ENCODE assay signal across 15 mouse cellular contexts in the genomic region with DNA sequence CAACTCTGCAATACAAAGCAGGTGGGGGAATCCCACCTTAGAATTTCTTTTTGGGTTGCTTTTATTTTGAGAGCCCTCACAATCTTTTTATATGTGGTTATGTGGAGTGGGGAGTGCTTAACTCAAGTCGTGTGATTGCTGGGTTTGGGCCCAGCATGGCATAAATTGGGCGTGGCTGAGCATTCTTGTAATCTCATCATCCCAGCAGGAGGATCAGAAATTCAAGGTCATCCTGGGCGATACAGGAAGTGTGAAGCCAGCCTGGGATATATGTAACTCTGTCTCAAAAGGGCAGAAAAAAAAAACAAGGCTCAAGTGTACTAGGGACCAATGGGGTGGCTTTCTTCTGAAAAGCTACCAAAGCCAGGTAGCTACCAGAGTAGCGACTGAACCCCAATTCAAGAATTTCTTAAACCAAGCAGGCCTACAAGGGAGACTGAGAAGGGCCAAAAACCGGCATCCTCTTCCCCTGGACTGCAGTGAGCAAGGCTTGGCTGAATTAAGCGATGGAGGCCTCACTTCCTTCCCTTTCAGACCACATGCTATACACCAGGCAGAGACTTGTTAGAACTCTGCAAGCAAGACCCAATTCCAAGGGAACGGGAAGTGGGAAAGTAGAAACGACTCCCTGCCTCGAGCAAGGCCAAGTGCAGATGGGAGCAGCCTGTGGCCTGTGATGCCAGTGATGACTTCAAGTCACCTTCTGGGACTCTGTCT. TPM values are rescaled to one million over a fixed set of nuclear protein-coding genes. Genes with fewer than 3 reads are reported as not detected.
A peak's percentile ranks its signal among the peaks of the same experiment; 100 is the strongest.
DNase-seq lines count a peak whose midpoint lies in the region; ATAC-seq and TF ChIP-seq lines count a peak whose summit lies in the region.
"Had no signal": no experiment of that assay in that cellular context is flagged by ENCODE, and none has a peak within 500 bp of the region (broad histone marks: within the 10 kb centered on the region; RNA-seq: fewer than 3 reads in every experiment).

No protein-coding gene starts in this region.

- H3K27ac ChIP-seq in limb, embryonic 11.5 days (replicated peaks; ENCODE audit: low read depth, low read length): no peak overlapping the region
- H3K27ac ChIP-seq in limb, embryonic 10.5 days: no peak overlapping the region
- peak overlapping the region; percentile 88 for H3K27ac ChIP-seq in bone marrow macrophage, adult 2 months (ENCODE audit: insufficient read depth, low read depth, low read length)
- no peak overlapping the region for H3K27ac ChIP-seq in liver, adult 2 months (replicated peaks; ENCODE audit: insufficient read depth, low read depth, low read length)
- no peak overlapping the region for H3K27ac ChIP-seq in thymus, adult 2 months (ENCODE audit: control insufficient read depth, insufficient read depth, low read length)
- H3K27ac ChIP-seq: kidney, postnatal 0 days; lung, embryonic 15.5 days had no signal

- no peak for TF ChIP-seq CTCF in bone marrow macrophage, adult 2 months (IDR thresholded peaks at IDR 0.05; ENCODE audit: low read depth, low read length)
- no peak for TF ChIP-seq CTCF in liver, adult 2 months (IDR thresholded peaks at IDR 0.05; ENCODE audit: low read depth, low read length)
- no peak for TF ChIP-seq CTCF in thymus, adult 2 months (IDR thresholded peaks at IDR 0.05; ENCODE audit: borderline replicate concordance, control insufficient read depth, extremely low read depth, insufficient read depth, low read length, poor library complexity)

- DNase-seq in limb, embryonic 11.5 days (ENCODE audit: low spot score): no peak
- no peak for DNase-seq in limb, embryonic 10.5 days (ENCODE audit: low spot score)
- DNase-seq in liver, adult 2 months (ENCODE audit: extremely low read depth, low read depth, low spot score): peak; percentile 20
- no peak for DNase-seq in thymus, adult 2 months
- no peak for DNase-seq in gastrocnemius, postnatal 10 days
- no peak for DNase-seq in adrenal gland, postnatal 36 days
- DNase-seq: cerebellum, adult 2 months; heart, postnatal 10 days; right cerebral cortex, postnatal 25 days had no signal

- H3K9ac ChIP-seq in limb, embryonic 11.5 days (ENCODE audit: low read length): no peak overlapping the region
- no peak overlapping the region for H3K9ac ChIP-seq in liver, adult 2 months (ENCODE audit: low read depth, low read length)
- H3K9ac ChIP-seq: lung, embryonic 15.5 days had no signal

- TF ChIP-seq POLR2A in bone marrow macrophage, adult 2 months (IDR thresholded peaks at IDR 0.05; ENCODE audit: borderline replicate concordance, low read depth, low read length): no peak
- TF ChIP-seq POLR2A in liver, adult 2 months (IDR thresholded peaks at IDR 0.05; ENCODE audit: extremely low read depth, insufficient read depth, low read length): no peak
- no peak for TF ChIP-seq POLR2A in thymus, adult 2 months (IDR thresholded peaks at IDR 0.05; ENCODE audit: control insufficient read depth, extremely low read depth, insufficient read depth, low read length, poor library complexity)

- peaks cover 2% of the 10 kb centered on the region; the same call in 1 of the 2 replicates for H3K36me3 ChIP-seq in limb, embryonic 11.5 days (ENCODE audit: control insufficient read depth, insufficient read depth, low read length)
- H3K36me3 ChIP-seq in limb, embryonic 10.5 days: peaks cover 29% of the 10 kb centered on the region
- peaks cover 18% of the 10 kb centered on the region; the same call in 1 of the 2 replicates for H3K36me3 ChIP-seq in liver, adult 2 months (ENCODE audit: control insufficient read depth, insufficient read depth, low read length)
- peaks cover 97% of the 10 kb centered on the region for H3K36me3 ChIP-seq in megakaryocyte, embryonic 14.5 days (replicated peaks; ENCODE audit: low read length)
- H3K36me3 ChIP-seq in thymus, adult 2 months (ENCODE audit: control insufficient read depth, insufficient read depth, low read length): peaks cover 32% of the 10 kb centered on the region

- H3K4me2 ChIP-seq in limb, embryonic 11.5 days (ENCODE audit: low read depth, severe bottlenecking): peak overlapping the region; percentile 1; the same call in 1 of the 2 replicates
- H3K4me2 ChIP-seq: lung, embryonic 15.5 days; midbrain, embryonic 11.5 days had no signal

- no peaks in the 10 kb centered on the region; the same call in 1 of the 2 replicates for H3K79me2 ChIP-seq in liver, adult 2 months (ENCODE audit: control insufficient read depth, insufficient read depth, low read length)

- 74% methylated on average over 9 of the region's 9 CpGs for WGBS in limb, embryonic 11.5 days
- 78% methylated on average over 9 of the region's 9 CpGs for WGBS in limb, embryonic 10.5 days
- WGBS in liver, adult 2 months: 69% methylated on average over 9 of the region's 9 CpGs
- 45% methylated on average over 9 of the region's 9 CpGs for WGBS in thymus, adult 2 months

- H3K27me3 ChIP-seq in limb, embryonic 11.5 days (ENCODE audit: control insufficient read depth, insufficient read depth, low read length): no peaks in the 10 kb centered on the region
- no peaks in the 10 kb centered on the region for H3K27me3 ChIP-seq in limb, embryonic 10.5 days (ENCODE audit: low read depth, poor library complexity, severe bottlenecking)
- H3K27me3 ChIP-seq in liver, adult 2 months (ENCODE audit: control insufficient read depth, insufficient read depth, low read length): no peaks in the 10 kb centered on the region
- H3K27me3 ChIP-seq in megakaryocyte, embryonic 14.5 days (replicated peaks): no peaks in the 10 kb centered on the region
- no peaks in the 10 kb centered on the region for H3K27me3 ChIP-seq in thymus, adult 2 months (ENCODE audit: control insufficient read depth, insufficient read depth, low read length)
- H3K27me3 ChIP-seq: lung, embryonic 15.5 days had no signal

- H3K4me1 ChIP-seq in limb, embryonic 11.5 days (ENCODE audit: control insufficient read depth, insufficient read depth, low read length): 0 out of 2 replicates have a peak, but pooled peaks cover 3% of the 10 kb centered on the region
- peaks cover 6% of the 10 kb centered on the region; the same call in 1 of the 2 replicates for H3K4me1 ChIP-seq in limb, embryonic 10.5 days
- peaks cover 36% of the 10 kb centered on the region for H3K4me1 ChIP-seq in bone marrow macrophage, adult 2 months (ENCODE audit: control insufficient read depth, insufficient read depth, low read length)
- H3K4me1 ChIP-seq in liver, adult 2 months (ENCODE audit: control insufficient read depth, insufficient read depth, low read length): peaks cover 5% of the 10 kb centered on the region
- peaks cover 94% of the 10 kb centered on the region for H3K4me1 ChIP-seq in megakaryocyte, embryonic 14.5 days
- no peaks in the 10 kb centered on the region for H3K4me1 ChIP-seq in thymus, adult 2 months (replicated peaks; ENCODE audit: control insufficient read depth, insufficient read depth, low read length)
- H3K4me1 ChIP-seq: lung, embryonic 15.5 days had no signal

- H3K9me3 ChIP-seq in limb, embryonic 11.5 days (ENCODE audit: control insufficient read depth, low read length): no peaks in the 10 kb centered on the region
- H3K9me3 ChIP-seq in limb, embryonic 10.5 days (replicated peaks): no peaks in the 10 kb centered on the region
- H3K9me3 ChIP-seq in megakaryocyte, embryonic 14.5 days: no peaks in the 10 kb centered on the region
- H3K9me3 ChIP-seq: lung, embryonic 15.5 days had no signal

- no peak overlapping the region for H3K4me3 ChIP-seq in limb, embryonic 11.5 days (ENCODE audit: low read depth, low read length)
- H3K4me3 ChIP-seq in limb, embryonic 10.5 days: no peak overlapping the region
- no peak overlapping the region for H3K4me3 ChIP-seq in bone marrow macrophage, adult 2 months (ENCODE audit: insufficient read depth, low read length)
- H3K4me3 ChIP-seq in liver, adult 2 months (ENCODE audit: insufficient read depth, low read depth, low read length): no peak overlapping the region
- H3K4me3 ChIP-seq in megakaryocyte, embryonic 14.5 days (replicated peaks): peak overlapping the region; percentile 83
- H3K4me3 ChIP-seq in thymus, adult 2 months (ENCODE audit: control insufficient read depth, insufficient read depth, low read length): no peak overlapping the region
- H3K4me3 ChIP-seq: lung, embryonic 15.5 days; myocyte had no signal

- no peak for ATAC-seq in limb, embryonic 11.5 days (ENCODE audit: insufficient number of reproducible peaks, low FRiP score, low TSS enrichment, low read depth)

RNA-seq across cellular contexts. Expression of gene Mxd1, which starts 8.6 kb away (rescaled TPM):
- polyA plus RNA-seq in limb, embryonic 11.5 days (2014; fragmentation: Nextera tagmentation; extraction: Ambion mirVana): 12.8 and 13.4 TPM in 2 replicates
- polyA plus RNA-seq in limb, embryonic 10.5 days (2016; fragmentation: Nextera tagmentation; extraction: Ambion mirVana): 8.6 and 13.5 TPM in 2 replicates
- 19.1 and 25.3 TPM in 2 replicates for polyA plus RNA-seq in bone marrow macrophage, adult 2 months (2012; ENCODE audit: insufficient read depth, insufficient read length, missing spikeins)
- total RNA-seq in liver, adult 2 months (2014; rRNA removed): 2.0 and 2.6 TPM in 2 replicates
- 2.7 and 2.8 TPM in 2 replicates for polyA plus RNA-seq in liver, adult 2 months (2012; rRNA removed)
- polyA plus RNA-seq in megakaryocyte, embryonic 14.5 days (2012; ENCODE audit: insufficient read depth, low replicate concordance): 45.0 and 47.5 TPM in 2 replicates
- polyA plus RNA-seq in thymus, adult 2 months (2012; rRNA removed): 28.6 and 31.0 TPM in 2 replicates
- total RNA-seq in gastrocnemius, postnatal 10 days (2021): 1 to 10 TPM; 4.4 to 6.2 TPM
- 1 to 10 TPM; 9.0 to 9.6 TPM for total RNA-seq in adrenal gland, postnatal 36 days (2021)

RNA-seq across cellular contexts. Expression of gene Snrnp27, which starts 24.0 kb away (rescaled TPM):
- polyA plus RNA-seq in limb, embryonic 11.5 days (2014; fragmentation: Nextera tagmentation; extraction: Ambion mirVana): 152 and 154 TPM in 2 replicates
- 129 and 133 TPM in 2 replicates for polyA plus RNA-seq in limb, embryonic 10.5 days (2016; fragmentation: Nextera tagmentation; extraction: Ambion mirVana)
- 63.4 and 72.7 TPM in 2 replicates for polyA plus RNA-seq in bone marrow macrophage, adult 2 months (2012; ENCODE audit: insufficient read depth, insufficient read length, missing spikeins)
- total RNA-seq in liver, adult 2 months (2014; rRNA removed): 14.3 and 18.7 TPM in 2 replicates
- 6.6 and 8.6 TPM in 2 replicates for polyA plus RNA-seq in liver, adult 2 months (2012; rRNA removed)
- polyA plus RNA-seq in megakaryocyte, embryonic 14.5 days (2012; ENCODE audit: insufficient read depth, low replicate concordance): 56.3 and 375 TPM in 2 replicates
- 14.0 and 14.5 TPM in 2 replicates for polyA plus RNA-seq in thymus, adult 2 months (2012; rRNA removed)
- total RNA-seq in gastrocnemius, postnatal 10 days (2021): 10 to 100 TPM; 82.4 to 88.3 TPM
- total RNA-seq in adrenal gland, postnatal 36 days (2021): 10 to 100 TPM; 58.9 to 65.4 TPM

RNA-seq across cellular contexts. Expression of gene Asprv1, which starts 32.4 kb away (rescaled TPM):
- polyA plus RNA-seq in limb, embryonic 11.5 days (2014; fragmentation: Nextera tagmentation; extraction: Ambion mirVana): 0.99 and 1.3 TPM in 2 replicates
- polyA plus RNA-seq in limb, embryonic 10.5 days (2016; fragmentation: Nextera tagmentation; extraction: Ambion mirVana): 0.87 and 1.6 TPM in 2 replicates
- not detected in 2 replicates for polyA plus RNA-seq in bone marrow macrophage, adult 2 months (2012; ENCODE audit: insufficient read depth, insufficient read length, missing spikeins)
- total RNA-seq in liver, adult 2 months (2014; rRNA removed): not detected in 2 replicates
- polyA plus RNA-seq in liver, adult 2 months (2012; rRNA removed): 0.07 and 0.10 TPM in 2 replicates
- polyA plus RNA-seq in megakaryocyte, embryonic 14.5 days (2012; ENCODE audit: insufficient read depth, low replicate concordance): 0.64 TPM in 1 of 2 replicates, not detected in the other
- 7.6 and 10.1 TPM in 2 replicates for polyA plus RNA-seq in thymus, adult 2 months (2012; rRNA removed)
- under 1 TPM in 1 of 2 experiments, not detected in 1; 0.27 TPM for total RNA-seq in gastrocnemius, postnatal 10 days (2021)
- under 1 TPM in 1 of 2 experiments, not detected in 1; 0.20 TPM for total RNA-seq in adrenal gland, postnatal 36 days (2021)
